Mouse (Mus musculus): ENCODE results near the gene Smim11. TPM values are rescaled to one million over a fixed set of nuclear protein-coding genes. Genes with fewer than 3 reads are reported as not detected.

Gene Smim11
- polyA plus RNA-seq, 1 experiment: 99.4 TPM

- Histone ChIP-seq H3K4me2 (ENCODE audit: low read depth) (no peak overlapping the region), H3K4me3 (no peak overlapping the region), H3K79me2 (ENCODE audit: control insufficient read depth, insufficient read depth) (no peaks in the 10 kb centered on the region), H3K27me3 (ENCODE audit: control insufficient read depth, insufficient read depth, insufficient read length) (peaks cover 42% of the 10 kb centered on the region), H3K36me3 (ENCODE audit: control insufficient read depth, insufficient read depth) (no peaks in the 10 kb centered on the region), H3ac (ENCODE audit: control insufficient read depth, insufficient read length) (no peak overlapping the region)
- no peak for TF ChIP-seq MYOG (IDR thresholded peaks at IDR 0.05; ENCODE audit: control insufficient read depth in 1 of 3, insufficient read depth in 1 of 3, insufficient read length in 2 of 3, low read depth in 2 of 3)
- TF ChIP-seq POLR2A (IDR thresholded peaks at IDR 0.05; ENCODE audit: insufficient read length, low read depth): no peak
- TF ChIP-seq SRF (IDR thresholded peaks at IDR 0.05; ENCODE audit: control insufficient read depth, insufficient read length, low read depth): no peak
- TF ChIP-seq TCF3 (IDR thresholded peaks at IDR 0.05; ENCODE audit: insufficient read length, low read depth): no peak
- no peak for TF ChIP-seq MAX (IDR thresholded peaks at IDR 0.05; ENCODE audit: low read depth)
- TF ChIP-seq MYOD1 (IDR thresholded peaks at IDR 0.05; ENCODE audit: control insufficient read depth in 1 of 3, insufficient read length in 2 of 3, low read depth in 2 of 3): no peak
- TF ChIP-seq CEBPB (IDR thresholded peaks at IDR 0.05; ENCODE audit: insufficient read depth, poor library complexity, severe bottlenecking): no peak
- no peak for TF ChIP-seq USF1 (IDR thresholded peaks at IDR 0.05; ENCODE audit: low read depth)
- no peak for TF ChIP-seq TCF12 (IDR thresholded peaks at IDR 0.05; ENCODE audit: insufficient read depth, poor library complexity, severe bottlenecking)
- TF ChIP-seq REST (IDR thresholded peaks at IDR 0.05; ENCODE audit: insufficient read depth, insufficient read length): no peak
- no peak for TF ChIP-seq E2F4 (IDR thresholded peaks at IDR 0.05; ENCODE audit: insufficient read depth)
- TF ChIP-seq POLR2AphosphoS2 (IDR thresholded peaks at IDR 0.05; ENCODE audit: insufficient read length, low read depth): no peak
Observed at GRCm38 (mm10) chr16:92355982-92356381, 54.9 kb downstream of the Smim11 start.

DNA sequence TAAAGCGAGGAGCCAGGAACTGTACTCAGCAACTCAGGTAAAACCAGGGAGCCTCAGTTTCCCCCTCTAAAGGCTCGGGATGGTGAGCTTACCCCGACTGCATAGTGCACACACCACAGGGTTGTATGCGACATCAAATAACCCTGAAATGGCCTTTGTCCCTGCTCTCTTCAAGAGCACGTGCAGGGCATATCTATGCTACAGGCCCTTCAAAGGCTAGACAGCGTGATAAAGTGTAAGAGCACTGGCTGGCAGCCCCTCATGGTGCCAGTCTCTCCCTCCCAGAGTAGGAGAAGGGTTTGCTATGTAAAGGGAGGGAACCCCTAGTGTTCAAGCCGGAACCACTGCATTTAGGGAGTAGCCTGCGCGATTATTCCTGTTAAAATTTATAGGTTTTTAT is 55.9 kb downstream of the Smim11 start:
- Histone ChIP-seq H3ac (ENCODE audit: control insufficient read depth, insufficient read length) (no peak overlapping the region), H3K27me3 (ENCODE audit: control insufficient read depth, insufficient read depth, insufficient read length) (peaks cover 46% of the 10 kb centered on the region), H3K4me3 (no peak overlapping the region), H3K36me3 (ENCODE audit: control insufficient read depth, insufficient read depth) (no peaks in the 10 kb centered on the region), H3K79me2 (ENCODE audit: control insufficient read depth, insufficient read depth) (no peaks in the 10 kb centered on the region), H3K4me2 (ENCODE audit: low read depth) (no peak overlapping the region)
- TF ChIP-seq SRF (IDR thresholded peaks at IDR 0.05; ENCODE audit: control insufficient read depth, insufficient read length, low read depth) (no peak), MYOG (IDR thresholded peaks at IDR 0.05; ENCODE audit: control insufficient read depth in 1 of 3, insufficient read depth in 1 of 3, insufficient read length in 2 of 3, low read depth in 2 of 3) (no peak), TCF3 (IDR thresholded peaks at IDR 0.05; ENCODE audit: insufficient read length, low read depth) (no peak), REST (IDR thresholded peaks at IDR 0.05; ENCODE audit: insufficient read depth, insufficient read length) (no peak), TCF12 (IDR thresholded peaks at IDR 0.05; ENCODE audit: insufficient read depth, poor library complexity, severe bottlenecking) (no peak), POLR2A (IDR thresholded peaks at IDR 0.05; ENCODE audit: insufficient read length, low read depth) (no peak), CEBPB (IDR thresholded peaks at IDR 0.05; ENCODE audit: insufficient read depth, poor library complexity, severe bottlenecking) (no peak), POLR2AphosphoS2 (IDR thresholded peaks at IDR 0.05; ENCODE audit: insufficient read length, low read depth) (no peak), MYOD1 (IDR thresholded peaks at IDR 0.05; ENCODE audit: control insufficient read depth in 1 of 3, insufficient read length in 2 of 3, low read depth in 2 of 3) (no peak), E2F4 (IDR thresholded peaks at IDR 0.05; ENCODE audit: insufficient read depth) (no peak), MAX (IDR thresholded peaks at IDR 0.05; ENCODE audit: low read depth) (no peak), USF1 (IDR thresholded peaks at IDR 0.05; ENCODE audit: low read depth) (no peak)

DNA sequence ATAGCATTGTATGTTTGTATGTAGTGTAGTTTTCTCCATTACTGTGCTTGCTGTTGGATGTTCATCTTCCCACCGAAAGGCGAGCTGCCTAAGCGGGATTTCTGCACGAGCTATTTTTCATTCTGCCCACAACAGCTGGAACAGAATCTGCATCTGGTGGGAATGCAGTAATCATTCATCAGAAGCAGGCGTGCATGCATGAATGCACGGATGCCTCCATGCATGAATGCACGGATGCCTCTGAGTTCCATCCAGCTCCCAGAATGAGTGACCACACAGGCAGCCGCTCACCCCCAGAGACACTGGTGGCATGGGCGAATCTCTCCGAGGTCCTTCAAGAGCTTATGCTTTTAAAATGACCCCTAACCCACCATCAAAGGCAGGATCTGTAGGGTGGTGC is 56.5 kb downstream of the Smim11 start:
- H3ac ChIP-seq (ENCODE audit: control insufficient read depth, insufficient read length): no peak overlapping the region
- H3K79me2 ChIP-seq (ENCODE audit: control insufficient read depth, insufficient read depth): no peaks in the 10 kb centered on the region
- no peak overlapping the region for H3K4me2 ChIP-seq (ENCODE audit: low read depth)
- H3K27me3 ChIP-seq (ENCODE audit: control insufficient read depth, insufficient read depth, insufficient read length): peaks cover 51% of the 10 kb centered on the region
- TF ChIP-seq USF1 (IDR thresholded peaks at IDR 0.05; ENCODE audit: low read depth): no peak
- TF ChIP-seq POLR2A (IDR thresholded peaks at IDR 0.05; ENCODE audit: insufficient read length, low read depth): no peak
- TF ChIP-seq TCF3 (IDR thresholded peaks at IDR 0.05; ENCODE audit: insufficient read length, low read depth): no peak
- no peak for TF ChIP-seq E2F4 (IDR thresholded peaks at IDR 0.05; ENCODE audit: insufficient read depth)
- no peak for TF ChIP-seq MAX (IDR thresholded peaks at IDR 0.05; ENCODE audit: low read depth)
- TF ChIP-seq MYOD1 (IDR thresholded peaks at IDR 0.05; ENCODE audit: control insufficient read depth in 1 of 3, insufficient read length in 2 of 3, low read depth in 2 of 3): no peak
- no peak for TF ChIP-seq MYOG (IDR thresholded peaks at IDR 0.05; ENCODE audit: control insufficient read depth in 1 of 3, insufficient read depth in 1 of 3, insufficient read length in 2 of 3, low read depth in 2 of 3)
- TF ChIP-seq POLR2AphosphoS2 (IDR thresholded peaks at IDR 0.05; ENCODE audit: insufficient read length, low read depth): no peak
- no peak for TF ChIP-seq TCF12 (IDR thresholded peaks at IDR 0.05; ENCODE audit: insufficient read depth, poor library complexity, severe bottlenecking)
- no peak for TF ChIP-seq CEBPB (IDR thresholded peaks at IDR 0.05; ENCODE audit: insufficient read depth, poor library complexity, severe bottlenecking)
- no peak for TF ChIP-seq SRF (IDR thresholded peaks at IDR 0.05; ENCODE audit: control insufficient read depth, insufficient read length, low read depth)
- no peak for TF ChIP-seq REST (IDR thresholded peaks at IDR 0.05; ENCODE audit: insufficient read depth, insufficient read length)
- H3K4me3 ChIP-seq: no peak overlapping the region
- H3K36me3 ChIP-seq (ENCODE audit: control insufficient read depth, insufficient read depth): no peaks in the 10 kb centered on the region

DNA sequence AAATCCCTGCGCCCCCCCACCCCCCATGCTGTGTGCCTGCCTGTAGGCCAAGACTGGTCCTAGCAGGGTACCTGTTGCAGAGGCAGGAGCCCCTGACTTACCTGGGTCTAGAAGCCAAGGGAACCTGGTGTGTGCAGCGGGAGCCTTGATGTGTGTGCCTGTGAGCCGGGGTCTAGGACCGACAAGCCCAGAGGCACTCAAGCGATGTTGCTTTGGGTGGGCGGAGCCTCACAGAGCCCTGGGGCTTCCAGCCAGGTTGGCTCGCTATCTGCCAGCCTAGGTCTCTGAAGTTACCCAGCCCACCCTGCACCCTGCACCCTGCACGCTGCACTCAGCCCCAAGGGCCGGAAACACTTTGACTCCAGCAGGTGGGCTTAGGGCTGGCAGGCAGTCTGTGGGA is 57.6 kb downstream of the Smim11 start:
- no peak overlapping the region for H3K4me2 ChIP-seq (ENCODE audit: low read depth)
- H3ac ChIP-seq (ENCODE audit: control insufficient read depth, insufficient read length): no peak overlapping the region
- peaks cover 52% of the 10 kb centered on the region for H3K27me3 ChIP-seq (ENCODE audit: control insufficient read depth, insufficient read depth, insufficient read length)
- H3K79me2 ChIP-seq (ENCODE audit: control insufficient read depth, insufficient read depth): no peaks in the 10 kb centered on the region
- no peaks in the 10 kb centered on the region for H3K36me3 ChIP-seq (ENCODE audit: control insufficient read depth, insufficient read depth)
- H3K4me3 ChIP-seq: no peak overlapping the region
- no peak for TF ChIP-seq TCF12 (IDR thresholded peaks at IDR 0.05; ENCODE audit: insufficient read depth, poor library complexity, severe bottlenecking)
- no peak for TF ChIP-seq SRF (IDR thresholded peaks at IDR 0.05; ENCODE audit: control insufficient read depth, insufficient read length, low read depth)
- no peak for TF ChIP-seq USF1 (IDR thresholded peaks at IDR 0.05; ENCODE audit: low read depth)
- TF ChIP-seq POLR2A (IDR thresholded peaks at IDR 0.05; ENCODE audit: insufficient read length, low read depth): no peak
- TF ChIP-seq MYOG (IDR thresholded peaks at IDR 0.05; ENCODE audit: control insufficient read depth in 1 of 3, insufficient read depth in 1 of 3, insufficient read length in 2 of 3, low read depth in 2 of 3): no peak
- TF ChIP-seq MYOD1 (IDR thresholded peaks at IDR 0.05; ENCODE audit: control insufficient read depth in 1 of 3, insufficient read length in 2 of 3, low read depth in 2 of 3): no peak
- TF ChIP-seq POLR2AphosphoS2 (IDR thresholded peaks at IDR 0.05; ENCODE audit: insufficient read length, low read depth): no peak
- TF ChIP-seq MAX (IDR thresholded peaks at IDR 0.05; ENCODE audit: low read depth): no peak
- TF ChIP-seq REST (IDR thresholded peaks at IDR 0.05; ENCODE audit: insufficient read depth, insufficient read length): no peak
- no peak for TF ChIP-seq TCF3 (IDR thresholded peaks at IDR 0.05; ENCODE audit: insufficient read length, low read depth)
- TF ChIP-seq E2F4 (IDR thresholded peaks at IDR 0.05; ENCODE audit: insufficient read depth): no peak
- TF ChIP-seq CEBPB (IDR thresholded peaks at IDR 0.05; ENCODE audit: insufficient read depth, poor library complexity, severe bottlenecking): no peak
